In the genomic region with DNA sequence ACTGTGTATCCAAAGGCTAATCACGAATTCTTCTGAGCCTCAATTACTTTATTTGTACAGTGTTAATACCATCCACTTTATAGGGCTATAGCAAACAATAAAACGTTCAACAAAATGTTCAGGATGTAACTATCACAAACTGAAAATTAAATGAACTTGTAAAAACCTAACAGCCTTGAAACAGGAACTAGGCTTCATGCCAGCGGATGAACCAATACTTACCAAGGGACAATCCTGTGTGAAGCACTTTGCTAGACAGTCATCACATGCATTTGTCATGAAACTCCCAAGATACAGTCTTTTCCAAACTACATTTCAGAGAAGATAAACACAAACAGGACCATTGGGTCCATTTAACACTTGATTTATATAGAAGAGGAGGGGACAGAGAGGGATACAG, we compare ENCODE assay signal across 7 mouse cellular contexts.
"Had no signal": no experiment of that assay in that cellular context is flagged by ENCODE, and none has a peak within 500 bp of the region (broad histone marks: within the 10 kb centered on the region; RNA-seq: fewer than 3 reads in every experiment).

No protein-coding gene starts in this region.

- DNase-seq: kidney, postnatal 10 days; layer of hippocampus, adult 9-11 months; liver; lung, embryonic 14.5 days; lung, postnatal 36 days; thymus, adult 18-20 months; thymus, postnatal 36 days had no signal
